Mouse (Mus musculus): ENCODE results near the gene Adora1.

The Adora1 gene

GRCm38 (mm10) chr1:134192024-134192423 is 43.2 kb downstream of the Adora1 start:
- DNase-seq = no peak

- no peak for DNase-seq
Observed at GRCm38 (mm10) chr1:134191192-134191591, 44.0 kb downstream of the Adora1 start.

- DNase-seq = no peak
Observed at GRCm38 (mm10) chr1:134188989-134189729, 46.1 kb downstream of the Adora1 start.

- no peak for DNase-seq
Observed at GRCm38 (mm10) chr1:134188217-134188616, 47.0 kb downstream of the Adora1 start.

- DNase-seq = no peak
Observed at GRCm38 (mm10) chr1:134184089-134184488, 51.1 kb downstream of the Adora1 start.

GRCm38 (mm10) chr1:134182025-134182424 is 53.2 kb downstream of the Adora1 start, which contains the start of gene Chil1:
TSS of gene Chil1 (plus strand) at chr1:134182176.
- no peak for DNase-seq

GRCm38 (mm10) chr1:134177976-134178375 is 57.3 kb downstream of the Adora1 start:
- no peak for DNase-seq

- no peak for DNase-seq
Observed at GRCm38 (mm10) chr1:134173081-134173480, 62.1 kb downstream of the Adora1 start.

- DNase-seq = no peak
Observed at GRCm38 (mm10) chr1:134168985-134169697, 66.1 kb downstream of the Adora1 start.

- no peak for DNase-seq
Observed at GRCm38 (mm10) chr1:134168567-134168966, 66.7 kb downstream of the Adora1 start.

GRCm38 (mm10) chr1:134167416-134168305 is 67.6 kb downstream of the Adora1 start:
- no peak for DNase-seq

GRCm38 (mm10) chr1:134166547-134166946 is 68.7 kb downstream of the Adora1 start:
- no peak for DNase-seq

GRCm38 (mm10) chr1:134164454-134164853 is 70.8 kb downstream of the Adora1 start:
- DNase-seq = no peak

- DNase-seq = no peak
Observed at GRCm38 (mm10) chr1:134163476-134163875, 71.8 kb downstream of the Adora1 start.

GRCm38 (mm10) chr1:134162510-134163225 is 72.6 kb downstream of the Adora1 start:
- DNase-seq = no peak

GRCm38 (mm10) chr1:134161399-134161798 is 73.8 kb downstream of the Adora1 start:
- DNase-seq = no peak

GRCm38 (mm10) chr1:134160404-134160803 is 74.8 kb downstream of the Adora1 start:
- no peak for DNase-seq

- no peak for DNase-seq
Observed at GRCm38 (mm10) chr1:134154655-134155054, 80.6 kb downstream of the Adora1 start.

- no peak for DNase-seq
Observed at GRCm38 (mm10) chr1:134154121-134154520, 81.1 kb downstream of the Adora1 start.

GRCm38 (mm10) chr1:134152626-134153590 is 82.3 kb downstream of the Adora1 start:
- no peak for DNase-seq
